In the genomic region with DNA sequence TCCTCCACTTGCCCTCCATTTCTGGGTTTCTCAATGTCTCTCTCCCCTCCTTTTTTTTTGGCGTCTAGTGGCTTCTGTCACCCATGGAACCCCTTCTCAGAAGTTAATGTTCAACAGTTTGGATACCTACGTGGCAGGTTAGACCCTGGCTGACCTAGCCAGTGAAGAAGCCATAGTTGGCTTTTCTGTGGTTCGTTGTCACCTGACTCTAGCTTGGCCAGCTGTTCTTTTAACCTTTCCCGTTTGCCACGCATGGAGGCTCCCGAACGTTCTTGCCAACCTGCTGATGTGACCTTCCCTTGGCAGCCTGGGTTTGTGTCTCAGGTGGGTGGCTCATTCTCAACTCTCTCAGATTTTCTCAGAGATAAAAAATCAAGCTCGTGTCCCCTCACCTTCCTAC, we compare ENCODE assay signal across 23 mouse cellular contexts.
DNase-seq lines count a peak whose midpoint lies in the region; ATAC-seq and TF ChIP-seq lines count a peak whose summit lies in the region.
"Had no signal": no experiment of that assay in that cellular context is flagged by ENCODE, and none has a peak within 500 bp of the region (broad histone marks: within the 10 kb centered on the region; RNA-seq: fewer than 3 reads in every experiment).

No protein-coding gene starts in this region.

- H3K4me2 ChIP-seq in kidney, postnatal 0 days (ENCODE audit: low read length): no peak overlapping the region
- no peak overlapping the region for H3K4me2 ChIP-seq in liver, embryonic 16.5 days (ENCODE audit: low read depth, low read length)
- H3K4me2 ChIP-seq: heart, embryonic 13.5 days; limb, embryonic 12.5 days had no signal

- peak; percentile 78 for DNase-seq in kidney, adult 18-20 months
- peak; percentile 94 for DNase-seq in kidney, adult 2 months
- no peak for DNase-seq in kidney, postnatal 0 days (ENCODE audit: low spot score)
- no peak for DNase-seq in lung, postnatal 25 days (ENCODE audit: low spot score)
- no peak for DNase-seq in urinary bladder, postnatal 14 days (ENCODE audit: low spot score)
- DNase-seq: adrenal gland, postnatal 25 days; B cell, adult 2 months; cerebellum, adult 11-12 months; cerebellum, postnatal 10 days; forebrain, postnatal 0 days; heart, adult 2 months; heart, postnatal 10 days; lung, adult 18-20 months; lung, postnatal 10 days; midbrain, embryonic 14.5 days; thymus, adult 2 months; thymus, postnatal 36 days had no signal

- no peak overlapping the region for H3K9ac ChIP-seq in kidney, postnatal 0 days (ENCODE audit: low read depth, low read length)
- H3K9ac ChIP-seq in liver, embryonic 16.5 days (ENCODE audit: low read depth, low read length): no peak overlapping the region
- H3K9ac ChIP-seq: forebrain, postnatal 0 days; heart, embryonic 13.5 days; limb, embryonic 12.5 days had no signal

- H3K4me1 ChIP-seq in kidney, adult 2 months (ENCODE audit: control insufficient read depth, insufficient read depth, low read length): peaks cover 71% of the 10 kb centered on the region
- peaks cover 22% of the 10 kb centered on the region for H3K4me1 ChIP-seq in kidney, postnatal 0 days (replicated peaks; ENCODE audit: insufficient read depth, low read length)
- peaks cover 23% of the 10 kb centered on the region for H3K4me1 ChIP-seq in liver, embryonic 16.5 days (ENCODE audit: control insufficient read depth, low read depth, low read length)

- ATAC-seq in kidney, postnatal 0 days (replicated peaks; ENCODE audit: low FRiP score, low read depth): no peak
- ATAC-seq in liver, embryonic 16.5 days (ENCODE audit: low read depth): peak; percentile 45
- ATAC-seq: forebrain, postnatal 0 days; hindbrain, embryonic 16.5 days had no signal

- H3K9me3 ChIP-seq in kidney, postnatal 0 days (replicated peaks; ENCODE audit: low read length): no peaks in the 10 kb centered on the region
- no peaks in the 10 kb centered on the region for H3K9me3 ChIP-seq in liver, embryonic 16.5 days (replicated peaks; ENCODE audit: control insufficient read depth, low read length)
- H3K9me3 ChIP-seq: heart, embryonic 13.5 days; hindbrain, embryonic 10.5 days; limb, embryonic 12.5 days had no signal

- 37% methylated on average over 8 of the region's 8 CpGs for WGBS in kidney, adult 2 months
- WGBS in kidney, postnatal 0 days: 54% methylated on average over 8 of the region's 8 CpGs
- WGBS in liver, embryonic 16.5 days (ENCODE audit: insufficient replicate concordance): 70% methylated on average over 8 of the region's 8 CpGs

- TF ChIP-seq CTCF in kidney, adult 2 months (conservative IDR thresholded peaks at IDR 0.05; ENCODE audit: insufficient read depth, insufficient read length, low read depth, low read length): no peak
- no peak for TF ChIP-seq CTCF in kidney, postnatal 0 days (IDR thresholded peaks at IDR 0.05; ENCODE audit: low read depth)

- no peak for TF ChIP-seq POLR2A in kidney, adult 2 months (IDR thresholded peaks at IDR 0.05; ENCODE audit: low read depth, low read length)

- H3K4me3 ChIP-seq in kidney, adult 2 months (ENCODE audit: insufficient read depth, low read depth, low read length): no peak overlapping the region
- H3K4me3 ChIP-seq in kidney, postnatal 0 days (replicated peaks; ENCODE audit: low read depth, low read length): no peak overlapping the region
- peak overlapping the region; percentile 5; the same call in 1 of the 2 replicates for H3K4me3 ChIP-seq in liver, embryonic 16.5 days (ENCODE audit: low read depth, low read length)
- H3K4me3 ChIP-seq: erythroblast, embryonic 14.5 days; heart, adult 2 months; heart, embryonic 13.5 days; hindbrain, embryonic 10.5 days; limb, embryonic 12.5 days had no signal

- H3K27ac ChIP-seq in kidney, adult 2 months (ENCODE audit: insufficient read depth, low read depth, low read length): peak overlapping the region; percentile 93
- H3K27ac ChIP-seq in kidney, postnatal 0 days: peak overlapping the region; percentile 75
- peak overlapping the region; percentile 52 for H3K27ac ChIP-seq in liver, embryonic 16.5 days (ENCODE audit: low read length)
- H3K27ac ChIP-seq: heart, adult 2 months; heart, embryonic 13.5 days; limb, embryonic 12.5 days had no signal

- no peaks in the 10 kb centered on the region for H3K36me3 ChIP-seq in kidney, adult 2 months (ENCODE audit: control insufficient read depth, insufficient read depth, low read length)
- H3K36me3 ChIP-seq in kidney, postnatal 0 days (ENCODE audit: insufficient read depth, low read length): no peaks in the 10 kb centered on the region
- H3K36me3 ChIP-seq in liver, embryonic 16.5 days (ENCODE audit: control insufficient read depth, insufficient read depth): no peaks in the 10 kb centered on the region
- H3K36me3 ChIP-seq: heart, embryonic 13.5 days; hindbrain, embryonic 10.5 days; limb, embryonic 12.5 days had no signal

- H3K27me3 ChIP-seq in kidney, adult 2 months (replicated peaks; ENCODE audit: control insufficient read depth, insufficient read depth, low read length): no peaks in the 10 kb centered on the region
- H3K27me3 ChIP-seq in kidney, postnatal 0 days (ENCODE audit: insufficient read depth, low read length): no peaks in the 10 kb centered on the region
- no peaks in the 10 kb centered on the region for H3K27me3 ChIP-seq in liver, embryonic 16.5 days (ENCODE audit: control insufficient read depth, insufficient read depth, low read depth, low read length)
- H3K27me3 ChIP-seq: heart, embryonic 13.5 days; limb, embryonic 12.5 days had no signal

Comparison
In these comparisons a context has a peak if more than half of its experiments do, and no peak if none do; other contexts are left out.
1. DNase-seq: peak in kidney, adult 18-20 months (single experiment) and kidney, adult 2 months (single experiment); none in kidney, postnatal 0 days (single experiment), lung, postnatal 25 days (single experiment) and urinary bladder, postnatal 14 days (single experiment).
2. Peak in every context shown above with its lines, with median percentiles within 50 percentile points of each other: H3K27ac ChIP-seq.